Mouse (Mus musculus): ENCODE measurements around the gene Ppm1f. TPM values are rescaled to one million over a fixed set of nuclear protein-coding genes. Genes with fewer than 3 reads are reported as not detected.
"Not testable (repeated sequence)": the region's sequence is repeated elsewhere in the genome, so short reads cannot be mapped to it uniquely, and the experiment has no call there.

The Ppm1f gene
- 28.0 and 31.7 TPM in 2 replicates for polyA plus RNA-seq (2012; rRNA removed)

DNA sequence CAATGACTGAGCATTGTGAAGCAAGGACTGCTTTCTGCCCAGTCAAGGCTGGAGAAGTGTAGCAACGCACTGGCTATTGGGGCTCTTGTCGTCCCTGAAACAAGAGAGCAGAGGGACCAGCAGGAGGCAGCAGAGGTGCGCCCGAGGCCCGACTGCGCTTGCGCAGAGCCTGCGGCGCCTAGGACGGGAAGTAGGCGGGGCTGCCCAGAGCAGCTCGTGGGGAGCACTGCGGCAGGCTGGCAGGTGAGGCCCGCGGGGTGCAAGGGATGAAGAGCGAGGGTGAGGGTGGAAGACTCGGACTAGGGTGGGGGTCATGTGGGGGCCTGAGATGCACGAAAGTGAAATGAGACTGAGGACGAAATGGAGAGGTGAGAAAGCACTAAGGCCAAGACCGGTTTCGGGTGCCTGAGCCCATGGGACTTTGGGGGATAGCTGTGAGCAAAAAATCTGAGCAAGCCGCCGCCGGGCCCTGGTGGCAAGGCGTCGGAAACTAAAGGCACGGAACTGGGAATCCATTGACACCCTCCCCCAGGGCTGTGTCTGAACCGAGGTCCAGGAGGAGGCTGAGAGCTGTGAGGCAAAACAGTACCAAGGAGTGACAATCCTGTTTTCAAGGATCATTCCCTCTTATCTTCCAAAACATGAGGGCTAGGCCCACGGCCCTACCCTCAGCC is at the start of gene Ppm1f:
Gene Ppm1f (plus strand): TSS at position 88 of the 674 bp plus-strand sequence.
- TF ChIP-seq CTCF (IDR thresholded peaks at IDR 0.05; ENCODE audit: borderline replicate concordance, extremely low read depth, insufficient read depth, insufficient read length) = peak; percentile 90
- TF ChIP-seq POLR2A (IDR thresholded peaks at IDR 0.05; ENCODE audit: borderline replicate concordance, extremely low read depth, insufficient read depth, insufficient read length, poor library complexity, severe bottlenecking) = peak; percentile 85; the same call in 1 of the 2 replicates
- peak; percentile 97 for DNase-seq (ENCODE audit: low read depth)

GRCm38 (mm10) chr16:16849196-16849595 is 47.1 kb upstream of the Ppm1f start:
- DNase-seq (ENCODE audit: low read depth) = no peak
- TF ChIP-seq CTCF (IDR thresholded peaks at IDR 0.05; ENCODE audit: borderline replicate concordance, extremely low read depth, insufficient read depth, insufficient read length) (no peak), POLR2A (IDR thresholded peaks at IDR 0.05; ENCODE audit: borderline replicate concordance, extremely low read depth, insufficient read depth, insufficient read length, poor library complexity, severe bottlenecking) (no peak)

DNA sequence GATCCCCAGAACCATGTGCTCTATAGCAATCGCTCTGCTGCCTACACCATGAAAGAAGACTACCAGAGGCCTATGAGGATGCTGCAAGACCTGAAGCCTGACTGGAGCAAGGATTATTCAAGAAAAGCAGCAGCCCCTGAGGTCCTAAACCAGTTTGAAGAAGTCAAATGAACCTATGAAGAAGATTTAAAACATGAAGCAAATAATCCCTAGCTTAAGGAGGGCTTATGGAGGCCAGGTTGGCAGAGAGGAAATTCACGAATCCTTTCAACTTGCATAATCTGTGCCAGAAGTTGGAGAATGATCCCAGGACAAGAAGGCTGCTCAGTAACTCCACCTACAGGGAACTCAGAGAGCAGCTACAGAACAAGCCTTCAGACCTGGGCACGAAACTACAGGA is 43.9 kb upstream of the Ppm1f start:
- DNase-seq (ENCODE audit: low read depth) = no peak

DNA sequence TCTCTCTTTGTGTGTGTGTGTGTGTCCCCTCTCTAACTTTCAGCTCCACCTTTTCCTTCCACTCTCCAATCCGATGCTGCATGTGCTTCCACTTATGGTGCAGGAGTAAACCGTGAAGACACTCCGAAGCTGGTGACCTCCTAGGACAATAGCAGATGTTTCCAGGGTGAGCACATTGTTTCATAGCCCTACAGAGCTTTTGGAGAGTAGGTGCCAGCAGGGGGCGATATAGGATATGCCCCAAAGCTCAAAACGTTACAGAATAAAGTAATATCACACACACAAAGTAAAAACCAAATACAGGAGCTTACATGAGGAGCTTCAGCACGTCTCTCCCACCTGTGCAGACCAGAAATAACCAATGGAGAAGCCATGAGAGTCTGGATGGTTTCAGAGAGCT is 41.4 kb upstream of the Ppm1f start:
- TF ChIP-seq CTCF (IDR thresholded peaks at IDR 0.05; ENCODE audit: borderline replicate concordance, extremely low read depth, insufficient read depth, insufficient read length) (peak; percentile 23; the same call in 1 of the 2 replicates), POLR2A (IDR thresholded peaks at IDR 0.05; ENCODE audit: borderline replicate concordance, extremely low read depth, insufficient read depth, insufficient read length, poor library complexity, severe bottlenecking) (no peak)
- peak; percentile 13 for DNase-seq (ENCODE audit: low read depth)

More for the DNA sequence above, 43.9 kb upstream of the Ppm1f start:
- TF ChIP-seq POLR2A (IDR thresholded peaks at IDR 0.05; ENCODE audit: borderline replicate concordance, extremely low read depth, insufficient read depth, insufficient read length, poor library complexity, severe bottlenecking) = no peak
- no peak for TF ChIP-seq CTCF (IDR thresholded peaks at IDR 0.05; ENCODE audit: borderline replicate concordance, extremely low read depth, insufficient read depth, insufficient read length)

DNA sequence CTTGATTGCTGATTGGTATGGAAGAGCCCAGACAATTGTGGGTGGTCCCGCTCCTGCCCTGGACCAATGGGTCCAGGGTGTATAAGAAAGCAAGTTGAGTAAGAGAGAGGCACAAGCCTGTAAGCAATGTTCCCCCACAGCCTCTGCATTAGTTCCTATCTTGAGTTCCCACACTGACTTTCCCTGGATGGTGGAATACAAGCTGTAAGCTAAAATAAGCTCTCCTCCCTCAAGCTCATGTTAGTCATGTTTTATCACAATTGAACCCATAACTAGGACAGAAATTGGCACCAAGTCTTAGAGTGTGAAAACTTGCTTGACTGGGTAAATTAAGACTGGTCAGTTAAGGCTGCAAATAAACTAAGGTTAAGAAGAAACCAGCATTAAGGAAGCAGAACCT is 40.7 kb upstream of the Ppm1f start:
- TF ChIP-seq POLR2A (IDR thresholded peaks at IDR 0.05; ENCODE audit: borderline replicate concordance, extremely low read depth, insufficient read depth, insufficient read length, poor library complexity, severe bottlenecking) (no peak), CTCF (IDR thresholded peaks at IDR 0.05; ENCODE audit: borderline replicate concordance, extremely low read depth, insufficient read depth, insufficient read length) (no peak)
- no peak for DNase-seq (ENCODE audit: low read depth)

DNA sequence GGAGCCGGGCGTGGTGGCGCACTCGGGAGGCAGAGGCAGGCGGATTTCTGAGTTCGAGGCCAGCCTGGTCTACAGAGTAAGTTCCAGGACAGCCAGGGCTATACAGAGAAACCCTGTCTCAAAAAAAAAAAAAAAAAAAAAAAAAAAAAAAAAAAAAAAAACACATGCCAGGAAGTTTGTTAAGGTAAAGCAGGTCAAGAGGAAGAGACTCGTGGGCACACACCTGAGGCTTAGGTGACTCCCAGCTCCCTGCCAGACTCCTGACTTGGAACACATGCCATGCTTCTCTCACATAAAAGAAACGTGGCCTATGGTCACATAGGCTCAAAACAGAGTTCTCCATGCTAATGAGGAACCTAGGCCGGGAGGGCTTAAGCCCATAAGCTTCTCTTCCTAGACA is 40.2 kb upstream of the Ppm1f start:
- not testable (repeated sequence) for DNase-seq (ENCODE audit: low read depth)

DNA sequence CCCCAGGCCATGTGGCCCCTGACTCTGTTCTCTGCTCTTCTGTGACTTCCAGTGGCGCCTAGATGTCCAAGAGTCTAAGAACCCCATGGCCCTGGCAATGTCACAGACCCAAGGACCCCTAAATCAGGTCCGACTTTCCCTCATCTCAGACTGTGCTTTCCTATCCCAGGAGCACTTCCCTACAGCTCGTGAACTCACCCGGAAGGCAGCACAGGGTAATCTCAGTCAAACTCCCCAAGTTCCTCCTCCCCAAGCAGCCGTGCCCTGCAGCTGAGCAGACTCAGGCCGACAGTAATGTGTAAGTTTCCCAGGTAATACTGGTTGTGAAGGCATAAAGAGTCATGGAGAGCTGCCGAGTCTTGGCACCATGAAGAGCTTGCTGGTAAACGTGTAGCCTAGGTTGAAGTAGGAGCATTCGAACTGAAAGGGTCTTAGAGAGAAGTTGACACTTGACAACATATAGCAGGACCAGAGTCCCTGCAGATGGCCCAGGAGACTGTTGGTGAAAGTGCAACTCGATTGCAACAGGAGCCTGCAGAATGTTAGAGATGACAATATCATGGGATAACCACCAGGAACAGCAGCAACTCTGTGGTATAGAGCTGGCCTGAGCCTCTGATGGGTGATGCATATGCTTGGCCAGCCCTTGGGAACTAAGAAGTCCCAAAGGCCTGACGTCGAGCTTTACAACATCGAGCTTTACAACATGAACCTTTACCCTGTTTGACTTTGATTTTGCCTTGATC is 39.4 kb upstream of the Ppm1f start:
- no peak for DNase-seq (ENCODE audit: low read depth)
- TF ChIP-seq CTCF (IDR thresholded peaks at IDR 0.05; ENCODE audit: borderline replicate concordance, extremely low read depth, insufficient read depth, insufficient read length) (no peak), POLR2A (IDR thresholded peaks at IDR 0.05; ENCODE audit: borderline replicate concordance, extremely low read depth, insufficient read depth, insufficient read length, poor library complexity, severe bottlenecking) (no peak)

GRCm38 (mm10) chr16:16862288-16862687 is 34.0 kb upstream of the Ppm1f start:
- TF ChIP-seq POLR2A (IDR thresholded peaks at IDR 0.05; ENCODE audit: borderline replicate concordance, extremely low read depth, insufficient read depth, insufficient read length, poor library complexity, severe bottlenecking) = no peak
- no peak for TF ChIP-seq CTCF (IDR thresholded peaks at IDR 0.05; ENCODE audit: borderline replicate concordance, extremely low read depth, insufficient read depth, insufficient read length)
- no peak for DNase-seq (ENCODE audit: low read depth)

- TF ChIP-seq POLR2A (IDR thresholded peaks at IDR 0.05; ENCODE audit: borderline replicate concordance, extremely low read depth, insufficient read depth, insufficient read length, poor library complexity, severe bottlenecking) (no peak), CTCF (IDR thresholded peaks at IDR 0.05; ENCODE audit: borderline replicate concordance, extremely low read depth, insufficient read depth, insufficient read length) (no peak)
- no peak for DNase-seq (ENCODE audit: low read depth)
Measured at GRCm38 (mm10) chr16:16863978-16864377, 32.3 kb upstream of the Ppm1f start, which contains the start of gene Igll1. TSS of gene Igll1 (minus strand) at chr16:16863985.

GRCm38 (mm10) chr16:16865217-16865616 is 31.1 kb upstream of the Ppm1f start:
- TF ChIP-seq CTCF (IDR thresholded peaks at IDR 0.05; ENCODE audit: borderline replicate concordance, extremely low read depth, insufficient read depth, insufficient read length) = no peak
- no peak for TF ChIP-seq POLR2A (IDR thresholded peaks at IDR 0.05; ENCODE audit: borderline replicate concordance, extremely low read depth, insufficient read depth, insufficient read length, poor library complexity, severe bottlenecking)
- DNase-seq (ENCODE audit: low read depth) = no peak

DNA sequence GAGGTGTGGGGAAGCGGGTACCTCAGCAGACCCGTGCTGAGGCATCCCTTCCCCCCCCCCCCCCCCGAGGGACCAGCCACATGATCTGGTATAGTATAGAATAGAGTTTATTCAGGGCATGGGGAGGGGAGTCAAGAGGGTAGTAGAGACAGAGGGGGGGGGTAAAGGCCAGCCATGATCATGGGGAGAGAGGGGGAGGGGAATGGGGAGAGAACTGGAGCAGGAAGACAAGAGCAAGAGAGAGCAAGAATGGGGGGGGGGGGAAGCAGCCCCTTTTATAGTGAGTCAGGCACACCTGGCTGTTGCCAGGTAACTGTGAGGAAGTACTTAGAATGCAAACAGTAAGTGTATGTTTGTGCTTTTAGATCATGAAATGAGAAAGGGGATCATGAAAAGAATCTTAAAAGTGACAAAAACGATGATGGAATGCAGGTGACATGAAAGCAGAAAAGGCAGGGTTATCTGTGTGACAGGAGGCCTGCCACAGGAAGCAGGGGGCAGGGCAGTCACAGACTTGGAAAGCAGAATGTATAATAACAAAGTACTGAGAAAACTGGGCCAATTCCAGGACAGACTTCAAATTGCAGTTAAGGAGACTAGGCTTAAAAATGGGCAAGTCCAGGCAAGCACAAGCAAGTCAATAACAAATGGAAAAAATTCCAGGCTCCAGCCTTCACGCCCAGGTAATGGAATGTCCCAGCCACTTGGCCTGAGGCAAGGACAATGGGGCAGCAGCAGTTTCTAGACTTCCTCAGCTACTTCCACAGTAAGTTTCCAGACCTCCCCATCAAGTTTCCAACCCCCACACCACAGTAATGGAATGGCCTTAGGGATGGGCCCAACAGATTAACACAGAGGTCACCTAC is 30.3 kb upstream of the Ppm1f start:
- no peak for DNase-seq (ENCODE audit: low read depth)
- TF ChIP-seq POLR2A (IDR thresholded peaks at IDR 0.05; ENCODE audit: borderline replicate concordance, extremely low read depth, insufficient read depth, insufficient read length, poor library complexity, severe bottlenecking) (no peak), CTCF (IDR thresholded peaks at IDR 0.05; ENCODE audit: borderline replicate concordance, extremely low read depth, insufficient read depth, insufficient read length) (no peak)

Measured in brain, embryonic 14.5 days (tissue).